Mouse (Mus musculus): Measurements from ENCODE around the gene Tbl1x.

- TF ChIP-seq CTCF (IDR thresholded peaks at IDR 0.05; ENCODE audit: low read depth) (no peak), EP300 (IDR thresholded peaks at IDR 0.05; ENCODE audit: low read depth) (no peak)
Observed at GRCm38 (mm10) chrX:77474551-77474950, 36.3 kb upstream of the Tbl1x start.
